Mouse (Mus musculus) hindbrain, embryonic 10.5 days (tissue): ENCODE data around the gene Degs1. TPM values are rescaled to one million over a fixed set of nuclear protein-coding genes. Genes with fewer than 3 reads are reported as not detected.
A peak's percentile ranks its signal among the peaks of the same experiment; 100 is the strongest.

Experiments
- DNase-seq: peaks from one replicate; pipeline ENCODE4 v3.0.0-alpha.2; 2017; ENCODE audit warnings: low spot score
- H3K27ac ChIP-seq: fragments of 300-500 bp; sonication (generic); 2 replicates; pipeline ENCODE4 v1.5.1; 2016; ENCODE audit warnings: mild to moderate bottlenecking, moderate library complexity
- H3K27me3 ChIP-seq: fragments of 300-500 bp; sonication (generic); 2 replicates; pipeline ENCODE4 v1.6.1; 2016; ENCODE audit warnings: mild to moderate bottlenecking; ENCODE audit not compliant: poor library complexity, insufficient read depth, severe bottlenecking
- H3K36me3 ChIP-seq: fragments of 300-500 bp; sonication (generic); 2 replicates; pipeline ENCODE4 v1.6.1; 2016; ENCODE audit warnings: mild to moderate bottlenecking, moderate library complexity
- H3K4me1 ChIP-seq: fragments of 300-500 bp; sonication (generic); replicated peaks from 2 replicates; pipeline ENCODE4 v1.6.1; 2016; ENCODE audit warnings: mild to moderate bottlenecking
- H3K4me3 ChIP-seq: fragments of 300-500 bp; sonication (generic); 2 replicates; pipeline ENCODE4 v1.5.1; 2016; ENCODE audit warnings: mild to moderate bottlenecking, moderate library complexity
- H3K9me3 ChIP-seq: fragments of 300-500 bp; sonication (generic); 2 replicates; pipeline ENCODE4 v1.6.1; 2016; ENCODE audit warnings: mild to moderate bottlenecking, moderate library complexity
- WGBS: fragments of 180-500 bp; shearing (Covaris S2); methylation state at CpG from one replicate; pipeline ENCODE4 v1.1.7; 2016; 5-methylcytosine and 5-hydroxymethylcytosine counted together
- polyA plus RNA-seq: library from polyadenylated mRNA; unstranded; fragments of >200 nt; fragmentation: Nextera tagmentation; extraction: Ambion mirVana; gene quantifications from 2 replicates; pipeline ENCODE4 v1.2.1, GENCODE M21; 2016

Degs1 gene
- 67.7 and 76.4 TPM in 2 replicates for polyA plus RNA-seq

GRCm38 (mm10) chr1:182282091-182283075, at the start of gene Degs1:
Gene Degs1, minus strand, starts transcription at chr1:182282804.
- Histone ChIP-seq H3K4me1 (peaks cover 32% of the 10 kb centered on the region), H3K4me3 (peak within 1 kb of the TSS; percentile 72), H3K9me3 (no peaks in the 10 kb centered on the region), H3K27ac (peak within 1 kb of the TSS; percentile 96), H3K36me3 (peaks cover 20% of the 10 kb centered on the region), H3K27me3 (peaks cover 8% of the 10 kb centered on the region; the same call in 1 of the 2 replicates)
- WGBS = under 1% methylated on average over 94 of the region's 94 CpGs
- peak; percentile 94 for DNase-seq

- DNase-seq = no peak
- WGBS = 94% methylated on average over 1 of the region's 1 CpGs
- no peaks in the 10 kb centered on the region for H3K9me3 ChIP-seq
- H3K36me3 ChIP-seq = peaks cover 91% of the 10 kb centered on the region
- H3K27ac ChIP-seq = no peak overlapping the region
- H3K27me3 ChIP-seq = no peaks in the 10 kb centered on the region
- H3K4me3 ChIP-seq = no peak overlapping the region
- H3K4me1 ChIP-seq = no peaks in the 10 kb centered on the region
These were observed 43.3 kb upstream of the Degs1 start for GRCm38 (mm10) chr1:182325919-182326318.

- Histone ChIP-seq H3K36me3 (peaks cover 100% of the 10 kb centered on the region), H3K4me1 (no peaks in the 10 kb centered on the region), H3K27me3 (no peaks in the 10 kb centered on the region), H3K9me3 (no peaks in the 10 kb centered on the region), H3K4me3 (no peak overlapping the region), H3K27ac (no peak overlapping the region)
- WGBS = 95% methylated on average over 7 of the region's 7 CpGs
- DNase-seq = no peak
These were observed 41.9 kb upstream of the Degs1 start for GRCm38 (mm10) chr1:182324552-182324951.

- DNase-seq = no peak
- 96% methylated on average over 3 of the region's 3 CpGs for WGBS
- Histone ChIP-seq H3K4me3 (no peak overlapping the region), H3K27ac (no peak overlapping the region), H3K9me3 (no peaks in the 10 kb centered on the region), H3K27me3 (no peaks in the 10 kb centered on the region), H3K36me3 (peaks cover 100% of the 10 kb centered on the region), H3K4me1 (no peaks in the 10 kb centered on the region)
These were observed 40.5 kb upstream of the Degs1 start for GRCm38 (mm10) chr1:182323139-182323538.

GRCm38 (mm10) chr1:182314201-182314600, 31.6 kb upstream of the Degs1 start:
- DNase-seq = no peak
- H3K4me1 ChIP-seq = no peaks in the 10 kb centered on the region
- WGBS = 94% methylated on average over 5 of the region's 5 CpGs
- H3K27me3 ChIP-seq = no peaks in the 10 kb centered on the region
- H3K36me3 ChIP-seq = peaks cover 87% of the 10 kb centered on the region
- H3K4me3 ChIP-seq = no peak overlapping the region
- no peak overlapping the region for H3K27ac ChIP-seq
- H3K9me3 ChIP-seq = peaks cover 10% of the 10 kb centered on the region

- Histone ChIP-seq H3K9me3 (peaks cover 10% of the 10 kb centered on the region), H3K4me3 (no peak overlapping the region), H3K27me3 (no peaks in the 10 kb centered on the region), H3K4me1 (no peaks in the 10 kb centered on the region), H3K27ac (no peak overlapping the region), H3K36me3 (peaks cover 77% of the 10 kb centered on the region)
- no peak for DNase-seq
- WGBS = 95% methylated on average over 8 of the region's 8 CpGs
These were observed 30.6 kb upstream of the Degs1 start for GRCm38 (mm10) chr1:182313181-182313580.

- no peaks in the 10 kb centered on the region for H3K4me1 ChIP-seq
- WGBS = 97% methylated on average over 5 of the region's 5 CpGs
- H3K27ac ChIP-seq = no peak overlapping the region
- H3K36me3 ChIP-seq = peaks cover 58% of the 10 kb centered on the region
- H3K9me3 ChIP-seq = peaks cover 10% of the 10 kb centered on the region
- no peaks in the 10 kb centered on the region for H3K27me3 ChIP-seq
- no peak overlapping the region for H3K4me3 ChIP-seq
- DNase-seq = no peak
These were observed 28.8 kb upstream of the Degs1 start for GRCm38 (mm10) chr1:182311376-182311775.

GRCm38 (mm10) chr1:182310316-182310715, 27.7 kb upstream of the Degs1 start:
- no peak for DNase-seq
- H3K27ac ChIP-seq = no peak overlapping the region
- WGBS = 94% methylated on average over 2 of the region's 2 CpGs

GRCm38 (mm10) chr1:182309403-182309802, 26.8 kb upstream of the Degs1 start:
- Histone ChIP-seq H3K4me3 (no peak overlapping the region), H3K9me3 (peaks cover 12% of the 10 kb centered on the region), H3K36me3 (peaks cover 39% of the 10 kb centered on the region), H3K27me3 (no peaks in the 10 kb centered on the region), H3K27ac (no peak overlapping the region), H3K4me1 (no peaks in the 10 kb centered on the region)
- WGBS = 82% methylated on average over 5 of the region's 5 CpGs
- no peak for DNase-seq

More at GRCm38 (mm10) chr1:182310316-182310715, 27.7 kb upstream of the Degs1 start:
- Histone ChIP-seq H3K4me3 (no peak overlapping the region), H3K36me3 (peaks cover 48% of the 10 kb centered on the region), H3K27me3 (no peaks in the 10 kb centered on the region), H3K9me3 (peaks cover 12% of the 10 kb centered on the region), H3K4me1 (no peaks in the 10 kb centered on the region)

- Histone ChIP-seq H3K9me3 (peaks cover 6% of the 10 kb centered on the region; the same call in 1 of the 2 replicates), H3K4me3 (no peak overlapping the region), H3K27me3 (no peaks in the 10 kb centered on the region), H3K4me1 (no peaks in the 10 kb centered on the region), H3K36me3 (no peaks in the 10 kb centered on the region), H3K27ac (no peak overlapping the region)
- 89% methylated on average over 5 of the region's 5 CpGs for WGBS
- DNase-seq = no peak
These were observed 20.3 kb upstream of the Degs1 start for GRCm38 (mm10) chr1:182302916-182303315.

GRCm38 (mm10) chr1:182302176-182302870, 19.7 kb upstream of the Degs1 start:
- Histone ChIP-seq H3K4me3 (no peak overlapping the region), H3K36me3 (no peaks in the 10 kb centered on the region), H3K27ac (no peak overlapping the region), H3K9me3 (peaks cover 6% of the 10 kb centered on the region; the same call in 1 of the 2 replicates), H3K4me1 (no peaks in the 10 kb centered on the region), H3K27me3 (no peaks in the 10 kb centered on the region)
- no peak for DNase-seq
- 85% methylated on average over 6 of the region's 6 CpGs for WGBS

- H3K36me3 ChIP-seq = no peaks in the 10 kb centered on the region
- no peaks in the 10 kb centered on the region for H3K4me1 ChIP-seq
- no peaks in the 10 kb centered on the region for H3K27me3 ChIP-seq
- H3K4me3 ChIP-seq = no peak overlapping the region
- H3K27ac ChIP-seq = no peak overlapping the region
- peaks cover 13% of the 10 kb centered on the region; the same call in 1 of the 2 replicates for H3K9me3 ChIP-seq
- no peak for DNase-seq
- WGBS = 95% methylated on average over 5 of the region's 5 CpGs
These were observed 15.2 kb upstream of the Degs1 start for GRCm38 (mm10) chr1:182297821-182298220.

GRCm38 (mm10) chr1:182297246-182297645, 14.6 kb upstream of the Degs1 start:
- Histone ChIP-seq H3K4me3 (no peak overlapping the region), H3K9me3 (peaks cover 13% of the 10 kb centered on the region; the same call in 1 of the 2 replicates), H3K27me3 (no peaks in the 10 kb centered on the region), H3K36me3 (no peaks in the 10 kb centered on the region), H3K27ac (no peak overlapping the region), H3K4me1 (no peaks in the 10 kb centered on the region)
- WGBS = 36% methylated on average over 3 of the region's 3 CpGs
- no peak for DNase-seq
